ENCODE assay signal across 8 mouse cellular contexts in the genomic region with DNA sequence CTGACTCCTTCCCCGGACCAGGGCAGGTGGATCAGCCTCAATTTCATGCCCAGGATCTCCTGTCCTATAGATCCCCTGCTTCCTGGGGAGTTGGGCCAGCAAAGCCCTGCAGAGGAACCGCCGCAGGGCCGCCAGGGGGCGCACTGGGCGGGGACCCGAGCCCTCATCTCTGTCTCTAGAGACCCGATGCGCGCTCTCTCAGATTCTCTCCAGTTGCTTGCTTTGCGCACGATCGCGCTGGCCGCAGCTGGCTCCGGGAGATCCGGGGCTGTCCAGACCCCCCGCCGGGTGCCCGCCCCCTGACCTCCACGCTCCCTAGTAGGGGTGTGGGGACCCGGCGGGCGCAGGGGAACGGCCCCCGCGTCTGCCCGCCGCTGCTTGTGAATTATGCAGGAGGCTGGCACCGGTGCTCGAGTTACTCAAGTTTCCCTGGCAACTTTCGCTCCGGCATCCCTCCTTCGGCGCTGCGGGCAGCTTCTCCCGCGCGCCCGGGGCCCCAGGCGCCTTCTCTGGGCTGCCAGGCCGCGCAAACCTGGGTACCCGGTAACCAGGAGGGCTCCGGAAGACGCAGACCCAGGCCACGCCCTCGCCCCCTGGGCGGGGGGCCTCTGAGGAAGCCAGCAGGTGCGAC. TPM values are rescaled to one million over a fixed set of nuclear protein-coding genes. Genes with fewer than 3 reads are reported as not detected.
DNase-seq lines count a peak whose midpoint lies in the region; ATAC-seq and TF ChIP-seq lines count a peak whose summit lies in the region.

No protein-coding gene starts in this region.

- H3K4me3 ChIP-seq in embryonic facial prominence, embryonic 15.5 days (replicated peaks) = peak overlapping the region; percentile 47
- peak overlapping the region; percentile 42 for H3K4me3 ChIP-seq in heart, postnatal 0 days (ENCODE audit: low read depth, low read length)

- no peaks in the 10 kb centered on the region for H3K36me3 ChIP-seq in embryonic facial prominence, embryonic 15.5 days
- H3K36me3 ChIP-seq in heart, postnatal 0 days (replicated peaks; ENCODE audit: control insufficient read depth, insufficient read depth, low read length) = no peaks in the 10 kb centered on the region

- peaks cover 19% of the 10 kb centered on the region for H3K4me1 ChIP-seq in embryonic facial prominence, embryonic 15.5 days
- no peaks in the 10 kb centered on the region; the same call in 1 of the 2 replicates for H3K4me1 ChIP-seq in heart, postnatal 0 days (ENCODE audit: control insufficient read depth, insufficient read depth)

- TF ChIP-seq CTCF in heart, postnatal 0 days (IDR thresholded peaks at IDR 0.05; ENCODE audit: low read depth) = peak; percentile 54

- no peaks in the 10 kb centered on the region for H3K9me3 ChIP-seq in embryonic facial prominence, embryonic 15.5 days (replicated peaks)
- H3K9me3 ChIP-seq in heart, postnatal 0 days (replicated peaks; ENCODE audit: control insufficient read depth, low read length) = no peaks in the 10 kb centered on the region

- peak overlapping the region; percentile 88 for H3K4me2 ChIP-seq in embryonic facial prominence, embryonic 15.5 days (replicated peaks)
- H3K4me2 ChIP-seq in heart, postnatal 0 days (ENCODE audit: low read depth, low read length) = peak overlapping the region; percentile 71

- WGBS in embryonic facial prominence, embryonic 15.5 days = under 1% methylated on average over 50 of the region's 50 CpGs
- WGBS in heart, postnatal 0 days = under 1% methylated on average over 49 of the region's 50 CpGs

- no peak overlapping the region; the same call in 1 of the 2 replicates for H3K9ac ChIP-seq in embryonic facial prominence, embryonic 15.5 days
- no peak overlapping the region for H3K9ac ChIP-seq in heart, postnatal 0 days (replicated peaks; ENCODE audit: low read depth, low read length)

- TF ChIP-seq EP300 in heart, postnatal 0 days (IDR thresholded peaks at IDR 0.05; ENCODE audit: low read depth) = no peak

- H3K27ac ChIP-seq in embryonic facial prominence, embryonic 15.5 days (replicated peaks) = no peak overlapping the region
- H3K27ac ChIP-seq in heart, postnatal 0 days (ENCODE audit: low read depth) = no peak overlapping the region

- H3K27me3 ChIP-seq in embryonic facial prominence, embryonic 15.5 days = peaks cover 84% of the 10 kb centered on the region
- H3K27me3 ChIP-seq in heart, postnatal 0 days (ENCODE audit: control insufficient read depth, insufficient read depth, low read length) = peaks cover 73% of the 10 kb centered on the region

- no peak for ATAC-seq in embryonic facial prominence, embryonic 15.5 days (ENCODE audit: insufficient number of reproducible peaks, low FRiP score, low TSS enrichment, low read depth)
- peak; percentile 58; the same call in 1 of the 2 replicates for ATAC-seq in heart, postnatal 0 days (ENCODE audit: insufficient read depth, low read depth)

- peak; percentile 70 for DNase-seq in 3T3-L1 (ENCODE audit: low read depth, low spot score)
- peak; percentile 76 for DNase-seq in adrenal gland, postnatal 25 days
- peak; percentile 33 for DNase-seq in heart, postnatal 0 days (ENCODE audit: low spot score)
- peak; percentile 87 to 92 for DNase-seq in kidney, postnatal 4 days
- peak; percentile 66 to 76 for DNase-seq in lung, adult 18-20 months
- DNase-seq in ovary, adult 18-20 months (ENCODE audit: low spot score) = peak; percentile 36
- peak; percentile 68 for DNase-seq in thymus, postnatal 0 days (ENCODE audit: low spot score)

RNA-seq across cellular contexts. Expression of gene Shank2, which starts 22.9 kb away (rescaled TPM):
- total RNA-seq in adrenal gland, postnatal 25 days (2021) = 4.9 and 11.8 TPM in 2 replicates
- 1.1 and 1.2 TPM in 2 replicates for polyA plus RNA-seq in embryonic facial prominence, embryonic 15.5 days (2015; fragmentation: Nextera tagmentation; extraction: Ambion mirVana)
- 0.95 and 3.3 TPM in 2 replicates for total RNA-seq in heart, postnatal 0 days (2014; rRNA removed; ENCODE audit: low replicate concordance)
- 0.19 TPM in 2 replicates for polyA plus RNA-seq in heart, postnatal 0 days (2015; fragmentation: Nextera tagmentation; extraction: Ambion mirVana)
- polyA plus RNA-seq in thymus, postnatal 0 days (2015; fragmentation: Nextera tagmentation; extraction: Ambion mirVana) = 0.89 and 0.96 TPM in 2 replicates

Comparison
In these comparisons a context has a peak if more than half of its experiments do, and no peak if none do; other contexts are left out.
1. DNase-seq: peak in every context shown above with its lines; median percentile 90 in kidney, postnatal 4 days; 76 in adrenal gland, postnatal 25 days; 71 in lung, adult 18-20 months; 70 in 3T3-L1; 68 in thymus, postnatal 0 days; 36 in ovary, adult 18-20 months; 33 in heart, postnatal 0 days.